Mouse (Mus musculus) lung, postnatal 25 days (tissue): ENCODE data around the gene Ssbp2.

ENCODE experiments used
- DNase-seq: peaks from one replicate; pipeline ENCODE4 v3.0.0; 2022; ENCODE audit warnings: low spot score

Gene Ssbp2

GRCm38 (mm10) chr13:91529821-91530220 is 69.7 kb downstream of the Ssbp2 start:
- no peak for DNase-seq

GRCm38 (mm10) chr13:91536711-91537110 is 76.6 kb downstream of the Ssbp2 start:
- no peak for DNase-seq

- DNase-seq = no peak
Observed at GRCm38 (mm10) chr13:91540145-91541068, 80.3 kb downstream of the Ssbp2 start.

GRCm38 (mm10) chr13:91541069-91541429 is 81.0 kb downstream of the Ssbp2 start:
- DNase-seq = peak; percentile 44

GRCm38 (mm10) chr13:91543555-91543954 is 83.5 kb downstream of the Ssbp2 start:
- DNase-seq = peak; percentile 16

GRCm38 (mm10) chr13:91564047-91564446 is 104.0 kb downstream of the Ssbp2 start:
- no peak for DNase-seq

- DNase-seq = no peak
Observed at GRCm38 (mm10) chr13:91564755-91565154, 104.7 kb downstream of the Ssbp2 start.

GRCm38 (mm10) chr13:91581504-91581903 is 121.4 kb downstream of the Ssbp2 start:
- DNase-seq = no peak

- no peak for DNase-seq
Observed at GRCm38 (mm10) chr13:91582212-91582611, 122.1 kb downstream of the Ssbp2 start.

GRCm38 (mm10) chr13:91586368-91586767 is 126.3 kb downstream of the Ssbp2 start:
- no peak for DNase-seq

GRCm38 (mm10) chr13:91588475-91588874 is 128.4 kb downstream of the Ssbp2 start:
- no peak for DNase-seq

GRCm38 (mm10) chr13:91591863-91592262 is 131.8 kb downstream of the Ssbp2 start:
- DNase-seq = no peak

GRCm38 (mm10) chr13:91595284-91595683 is 135.2 kb downstream of the Ssbp2 start:
- DNase-seq = no peak

GRCm38 (mm10) chr13:91599594-91599993 is 139.5 kb downstream of the Ssbp2 start:
- DNase-seq = peak; percentile 8

- DNase-seq = no peak
Observed at GRCm38 (mm10) chr13:91605043-91605840, 145.2 kb downstream of the Ssbp2 start.

- no peak for DNase-seq
Observed at GRCm38 (mm10) chr13:91610601-91611000, 150.5 kb downstream of the Ssbp2 start.

- DNase-seq = peak; percentile 7
Observed at GRCm38 (mm10) chr13:91611909-91612308, 151.8 kb downstream of the Ssbp2 start.

GRCm38 (mm10) chr13:91612578-91612977 is 152.5 kb downstream of the Ssbp2 start:
- DNase-seq = no peak

GRCm38 (mm10) chr13:91616050-91616449 is 156.0 kb downstream of the Ssbp2 start:
- DNase-seq = no peak

GRCm38 (mm10) chr13:91616876-91617275 is 156.8 kb downstream of the Ssbp2 start:
- DNase-seq = no peak

- no peak for DNase-seq
Observed at GRCm38 (mm10) chr13:91619431-91619830, 159.3 kb downstream of the Ssbp2 start.

- DNase-seq = no peak
Observed at GRCm38 (mm10) chr13:91620541-91620940, 160.5 kb downstream of the Ssbp2 start.

- DNase-seq = no peak
Observed at GRCm38 (mm10) chr13:91631291-91631799, 171.3 kb downstream of the Ssbp2 start.
